Mouse (Mus musculus): ENCODE measurements around the gene Plekhm2.

DNA sequence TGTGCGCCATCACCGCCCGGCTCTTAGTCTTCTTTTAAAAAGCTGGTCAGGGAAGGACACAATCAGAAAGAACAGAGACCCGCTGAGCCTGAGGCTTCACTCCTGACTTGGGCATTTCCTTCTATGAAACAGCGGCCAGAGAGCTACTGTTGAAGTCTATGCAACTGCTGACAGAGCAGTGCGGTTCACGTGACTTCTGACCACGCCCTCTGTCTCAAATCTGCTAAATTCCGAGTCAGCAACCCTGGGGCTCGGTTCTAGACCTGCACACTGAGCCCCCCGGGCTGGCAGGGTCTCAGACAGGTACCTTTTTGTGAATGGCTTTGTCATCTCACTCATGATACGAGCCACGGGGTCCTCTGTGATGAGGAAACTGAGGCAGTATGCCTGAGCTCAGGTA is 7.6 kb upstream of the Plekhm2 start:
- no peak for TF ChIP-seq CTCF (IDR thresholded peaks at IDR 0.05; ENCODE audit: low read depth)
- TF ChIP-seq EP300 (IDR thresholded peaks at IDR 0.05; ENCODE audit: low read depth) = no peak
